Comparison of ENCODE assay signal across 7 mouse cellular contexts in genomic region chrX:6400398-6401020, GRCm38 (mm10). TPM values are rescaled to one million over a fixed set of nuclear protein-coding genes. Genes with fewer than 3 reads are reported as not detected.
DNase-seq lines count a peak whose midpoint lies in the region; ATAC-seq and TF ChIP-seq lines count a peak whose summit lies in the region.

No protein-coding gene starts in this region.

- ATAC-seq in heart, embryonic 13.5 days (ENCODE audit: extremely low read depth, insufficient number of reproducible peaks, low FRiP score, low TSS enrichment), result no peak
- ATAC-seq in midbrain, embryonic 15.5 days (replicated peaks), result peak; percentile 69
- no peak for ATAC-seq in activated CD4-positive, CD25-positive, alpha-beta regulatory T cell, adult 4 months

- peaks cover 0 to 3% of the 10 kb centered on the region in 2 experiments; a peak in 1 of 4 replicates for H3K4me1 ChIP-seq in ES-E14 (ENCODE audit: control insufficient read depth in 2 of 2, insufficient read depth in 2 of 2, low read length in 2 of 2, poor library complexity in 1 of 2)
- peaks cover 16% of the 10 kb centered on the region for H3K4me1 ChIP-seq in heart, embryonic 13.5 days
- H3K4me1 ChIP-seq in midbrain, embryonic 15.5 days, result peaks cover 6% of the 10 kb centered on the region; the same call in 1 of the 2 replicates

- H3K36me3 ChIP-seq in C2C12 (ENCODE audit: control insufficient read depth, insufficient read depth) (no peaks in the 10 kb centered on the region), ES-E14 (ENCODE audit: control insufficient read depth, insufficient read depth, low read length, poor library complexity, severe bottlenecking) (no peaks in the 10 kb centered on the region)
- no peaks in the 10 kb centered on the region for H3K36me3 ChIP-seq in heart, embryonic 13.5 days
- no peaks in the 10 kb centered on the region for H3K36me3 ChIP-seq in midbrain, embryonic 15.5 days (replicated peaks)

- H3K79me2 ChIP-seq in C2C12 (ENCODE audit: control insufficient read depth, insufficient read depth), result peaks cover 18% of the 10 kb centered on the region

- peak overlapping the region; percentile 89 for H3ac ChIP-seq in C2C12 (ENCODE audit: control insufficient read depth, insufficient read length, low read depth)

- WGBS in heart, embryonic 13.5 days, result 8% methylated on average over 35 of the region's 49 CpGs
- WGBS in midbrain, embryonic 15.5 days, result 26% methylated on average over 38 of the region's 49 CpGs

- H3K9ac ChIP-seq in ES-E14 (ENCODE audit: insufficient read depth, low read depth, low read length, poor library complexity, severe bottlenecking), result peak overlapping the region; percentile 70
- H3K9ac ChIP-seq in heart, embryonic 13.5 days, result peak overlapping the region; percentile 83
- peak overlapping the region; percentile 55 for H3K9ac ChIP-seq in midbrain, embryonic 15.5 days

- in situ Hi-C loops in ES-E14 (cut with MboI; ENCODE audit: low sequenced_read_pairs in 2 of 2, unreplicated experiment in 2 of 2), result no loop called here

- H3K27ac ChIP-seq in ES-E14 (ENCODE audit: insufficient read depth, low read depth, low read length, poor library complexity, severe bottlenecking), result peak overlapping the region; percentile 39; the same call in 1 of the 2 replicates
- H3K27ac ChIP-seq in heart, embryonic 13.5 days (replicated peaks), result peak overlapping the region; percentile 80
- H3K27ac ChIP-seq in midbrain, embryonic 15.5 days, result peak overlapping the region; percentile 69

- H3K79me3 ChIP-seq in C2C12 (ENCODE audit: low read depth), result peaks cover 2% of the 10 kb centered on the region

- no peak for DNase-seq in ES-E14 (ENCODE audit: low read depth, low spot score)
- DNase-seq in embryo, embryonic 11 days, result peak; percentile 63
- DNase-seq in kidney, postnatal 14 days, result peak; percentile 38

- peak overlapping the region; percentile 69 for H3K4me2 ChIP-seq in heart, embryonic 13.5 days
- peak overlapping the region; percentile 78 for H3K4me2 ChIP-seq in midbrain, embryonic 15.5 days

- H3K9me3 ChIP-seq in ES-E14 (ENCODE audit: control insufficient read depth, insufficient read depth, low read depth, low read length), result no peaks in the 10 kb centered on the region
- no peaks in the 10 kb centered on the region for H3K9me3 ChIP-seq in heart, embryonic 13.5 days
- no peaks in the 10 kb centered on the region for H3K9me3 ChIP-seq in midbrain, embryonic 15.5 days

- H3K4me3 ChIP-seq in C2C12 (ENCODE audit: insufficient read depth, poor library complexity, severe bottlenecking), result peak overlapping the region; percentile 39
- H3K4me3 ChIP-seq in ES-E14 (ENCODE audit: insufficient read depth in 1 of 2, low read depth in 1 of 2, low read length in 2 of 2, poor library complexity in 1 of 2, severe bottlenecking in 1 of 2), result peak overlapping the region; percentile 78 to 88
- peak overlapping the region; percentile 69 for H3K4me3 ChIP-seq in heart, embryonic 13.5 days
- H3K4me3 ChIP-seq in midbrain, embryonic 15.5 days, result peak overlapping the region; percentile 65

- H3K27me3 ChIP-seq in C2C12 (ENCODE audit: control insufficient read depth, insufficient read depth, insufficient read length), result no peaks in the 10 kb centered on the region
- peaks cover 4% of the 10 kb centered on the region; the same call in 1 of the 2 replicates for H3K27me3 ChIP-seq in heart, embryonic 13.5 days (replicated peaks)
- no peaks in the 10 kb centered on the region for H3K27me3 ChIP-seq in midbrain, embryonic 15.5 days (replicated peaks)

- no peak for TF ChIP-seq CTCF in C2C12 (IDR thresholded peaks at IDR 0.05; ENCODE audit: control insufficient read depth, insufficient read depth, insufficient read length)

TF ChIP-seq in C2C12, 6 proteins besides CTCF, POLR2A, EP300 and RAD21:
- TF ChIP-seq MAX (IDR thresholded peaks at IDR 0.05), result no peak

TF ChIP-seq in ES-E14, 5 proteins besides CTCF, POLR2A, EP300 and RAD21:
- TF ChIP-seq CHD2 (IDR thresholded peaks at IDR 0.05; ENCODE audit: low read depth, low read length) (no peak), MAFK (IDR thresholded peaks at IDR 0.05; ENCODE audit: insufficient read depth, low read depth, low read length) (no peak), HCFC1 (IDR thresholded peaks at IDR 0.05; ENCODE audit: borderline replicate concordance, insufficient read depth, low read length) (no peak), ZNF384 (IDR thresholded peaks at IDR 0.05; ENCODE audit: low read depth, low read length) (no peak), ZC3H11A (IDR thresholded peaks at IDR 0.05; ENCODE audit: borderline replicate concordance, low read depth, low read length) (no peak)

RNA-seq across cellular contexts. Expression of gene Shroom4, which starts 0.9 kb away (rescaled TPM):
- polyA plus RNA-seq in C2C12 (2012; fragmentation: generic; extraction: Trizol), result 3.1 TPM
- total RNA-seq in ES-E14 (2012; rRNA removed), result 8.0 and 12.7 TPM in 2 replicates
- polyA plus RNA-seq in heart, embryonic 13.5 days (2015; fragmentation: Nextera tagmentation; extraction: Ambion mirVana), result 2.9 and 3.2 TPM in 2 replicates
- polyA plus RNA-seq in midbrain, embryonic 15.5 days (2015; fragmentation: Nextera tagmentation; extraction: Ambion mirVana), result 1.9 and 2.1 TPM in 2 replicates
- under 1 TPM in 1 of 2 experiments, not detected in 1; 0.09 TPM for polyA plus RNA-seq in activated CD4-positive, CD25-positive, alpha-beta regulatory T cell, adult 4 months (2017; shearing (Covaris generic))
